Mouse (Mus musculus) heart, embryonic 11.5 days (tissue): ENCODE measurements at regions not wholly inside any gene's neighbourhood (a gene's known extent, or its start where the extent isn't known, plus 50 kb on each side); places are given as distances from the start of the nearest gene placed in this dataset.

Source experiments
- ATAC-seq: fragments of 200-750 bp; cut with Nextera tagmentation; replicated peaks from 2 replicates; pipeline ENCODE4 v1.8.0; 2017; ENCODE audit warnings: moderate library complexity; ENCODE audit not compliant: insufficient number of reproducible peaks, low FRiP score, low TSS enrichment
- H3K27ac ChIP-seq: fragments of 300-500 bp; sonication (generic); 2 replicates; pipeline ENCODE4 v1.5.1; 2014; ENCODE audit warnings: mild to moderate bottlenecking, low read depth, low read length
- H3K27me3 ChIP-seq: fragments of 300-500 bp; sonication (generic); 2 replicates; pipeline ENCODE4 v1.6.1; 2014; ENCODE audit warnings: mild to moderate bottlenecking, low read length, mixed read lengths; ENCODE audit not compliant: control insufficient read depth, insufficient read depth
- H3K36me3 ChIP-seq: fragments of 300-500 bp; sonication (generic); 2 replicates; pipeline ENCODE4 v1.6.1; 2014; ENCODE audit warnings: mild to moderate bottlenecking, low read length, moderate library complexity, mixed read lengths; ENCODE audit not compliant: control insufficient read depth, insufficient read depth
- H3K4me1 ChIP-seq: fragments of 300-500 bp; sonication (generic); 2 replicates; pipeline ENCODE4 v1.6.1; 2014; ENCODE audit warnings: low read length; ENCODE audit not compliant: control insufficient read depth, insufficient read depth
- H3K4me2 ChIP-seq: fragments of 300-500 bp; sonication (generic); 2 replicates; pipeline ENCODE4 v1.6.1; 2014; ENCODE audit warnings: mild to moderate bottlenecking, moderate library complexity
- H3K4me3 ChIP-seq: fragments of 300-500 bp; sonication (generic); 2 replicates; pipeline ENCODE4 v1.5.1; 2014; ENCODE audit warnings: low read depth, low read length
- H3K9ac ChIP-seq: fragments of 300-500 bp; sonication (generic); 2 replicates; pipeline ENCODE4 v1.6.1; 2014; ENCODE audit warnings: mild to moderate bottlenecking, low read depth, low read length, moderate library complexity
- H3K9me3 ChIP-seq: fragments of 300-500 bp; sonication (generic); replicated peaks from 2 replicates; pipeline ENCODE4 v1.6.1; 2016; ENCODE audit warnings: low read length; ENCODE audit not compliant: control insufficient read depth
- WGBS: fragments of 180-500 bp; shearing (Covaris S2); extraction: QIAGEN DNeasy Blood & Tissue Kit; methylation state at CpG from one replicate; pipeline ENCODE4 v1.1.7; 2014; ENCODE audit not compliant: insufficient replicate concordance; 5-methylcytosine and 5-hydroxymethylcytosine counted together

- Histone ChIP-seq H3K4me1 (no peaks in the 10 kb centered on the region), H3K36me3 (no peaks in the 10 kb centered on the region), H3K4me2 (no peak overlapping the region), H3K9me3 (no peaks in the 10 kb centered on the region), H3K4me3 (no peak overlapping the region), H3K9ac (no peak overlapping the region), H3K27ac (no peak overlapping the region), H3K27me3 (no peaks in the 10 kb centered on the region)
- ATAC-seq: no peak
- 80% methylated on average over 2 of the region's 2 CpGs for WGBS
These were observed 175.0 kb upstream of the Lrig3 start for GRCm38 (mm10) chr10:125790924-125791323.

DNA sequence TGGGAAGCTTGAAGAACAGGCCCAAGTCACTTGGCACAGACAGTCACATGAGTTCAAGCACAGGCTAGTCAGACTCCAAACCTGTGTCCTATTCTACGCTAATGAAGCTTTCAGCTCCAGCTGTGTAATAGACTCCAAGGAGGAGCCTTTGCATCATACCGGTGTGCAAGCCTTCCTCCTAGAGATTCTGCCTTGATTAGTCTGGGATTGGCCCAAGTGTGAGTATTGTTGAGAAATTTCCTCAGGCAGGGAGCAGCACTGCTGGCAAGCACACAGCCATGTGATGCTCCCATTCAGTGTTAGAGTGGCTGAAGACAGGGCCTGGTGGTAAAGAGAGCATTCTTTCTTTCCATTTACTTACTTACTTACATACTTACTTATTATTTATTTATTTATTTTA lies 171.5 kb upstream of the Lrig3 start:
- Histone ChIP-seq H3K4me2 (no peak overlapping the region), H3K9me3 (no peaks in the 10 kb centered on the region), H3K27me3 (no peaks in the 10 kb centered on the region), H3K4me1 (no peaks in the 10 kb centered on the region), H3K9ac (no peak overlapping the region), H3K4me3 (no peak overlapping the region), H3K36me3 (no peaks in the 10 kb centered on the region), H3K27ac (no peak overlapping the region)
- ATAC-seq: no peak
- WGBS: 84% methylated on average over 2 of the region's 2 CpGs

DNA sequence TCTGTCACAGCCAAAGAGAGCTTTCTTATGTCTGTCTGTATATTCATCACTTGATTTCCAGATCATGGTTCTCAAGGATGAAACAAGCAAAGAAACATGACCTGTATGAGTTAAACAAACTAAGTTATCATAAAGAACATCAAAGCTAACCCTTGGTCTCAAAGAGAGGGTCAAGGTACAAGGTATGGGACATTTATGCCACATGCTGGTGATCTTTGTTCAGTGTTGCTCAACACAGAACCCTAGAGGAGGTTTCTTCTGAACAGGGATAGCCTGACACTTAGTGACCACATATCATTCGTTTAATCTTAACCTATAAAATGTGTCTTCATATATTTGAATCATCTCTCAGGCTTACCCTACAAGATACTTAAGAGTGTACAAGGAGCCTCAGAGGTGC lies 170.6 kb upstream of the Lrig3 start:
- H3K36me3 ChIP-seq: no peaks in the 10 kb centered on the region
- no peak overlapping the region for H3K9ac ChIP-seq
- no peak for ATAC-seq
- H3K27me3 ChIP-seq: no peaks in the 10 kb centered on the region
- no peak overlapping the region for H3K4me3 ChIP-seq
- no peaks in the 10 kb centered on the region for H3K4me1 ChIP-seq
- 87% methylated on average over 1 of the region's 1 CpGs for WGBS
- no peak overlapping the region for H3K4me2 ChIP-seq
- no peaks in the 10 kb centered on the region for H3K9me3 ChIP-seq
- H3K27ac ChIP-seq: no peak overlapping the region

DNA sequence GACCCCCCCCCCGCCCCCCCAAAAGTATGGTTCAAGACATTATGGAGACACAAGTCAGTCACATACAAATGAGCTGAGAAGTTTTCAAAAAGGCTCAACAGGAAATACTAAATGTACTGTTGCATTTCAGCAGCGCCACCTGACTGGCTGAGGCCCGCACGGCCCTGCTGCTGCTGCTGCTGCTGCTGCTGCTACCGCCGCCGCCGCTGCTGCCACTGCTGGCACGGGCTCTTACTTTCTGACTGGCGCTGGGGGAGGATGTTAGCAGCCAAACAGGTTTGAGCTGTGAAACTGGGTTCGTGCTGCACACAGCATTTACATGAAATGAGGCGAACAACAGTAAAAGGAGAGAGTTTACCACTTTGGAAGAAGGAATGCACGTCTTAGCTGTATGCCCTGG lies 167.3 kb upstream of the Lrig3 start:
- no peaks in the 10 kb centered on the region for H3K9me3 ChIP-seq
- no peak overlapping the region for H3K9ac ChIP-seq
- WGBS: 27% methylated on average over 13 of the region's 13 CpGs
- H3K4me2 ChIP-seq: peak overlapping the region; percentile 6; the same call in 1 of the 2 replicates
- no peak overlapping the region for H3K4me3 ChIP-seq
- no peaks in the 10 kb centered on the region for H3K36me3 ChIP-seq
- H3K4me1 ChIP-seq: no peaks in the 10 kb centered on the region
- no peak for ATAC-seq
- no peak overlapping the region for H3K27ac ChIP-seq
- H3K27me3 ChIP-seq: no peaks in the 10 kb centered on the region

- no peak for ATAC-seq
- no peak overlapping the region for H3K4me2 ChIP-seq
- H3K9ac ChIP-seq: no peak overlapping the region
- no peaks in the 10 kb centered on the region for H3K9me3 ChIP-seq
- no peak overlapping the region for H3K27ac ChIP-seq
- H3K36me3 ChIP-seq: no peaks in the 10 kb centered on the region
- no peak overlapping the region for H3K4me3 ChIP-seq
- no peaks in the 10 kb centered on the region for H3K4me1 ChIP-seq
- no peaks in the 10 kb centered on the region for H3K27me3 ChIP-seq
- WGBS: 70% methylated on average over 2 of the region's 2 CpGs
These were observed 165.3 kb upstream of the Lrig3 start for GRCm38 (mm10) chr10:125800572-125801114.

DNA sequence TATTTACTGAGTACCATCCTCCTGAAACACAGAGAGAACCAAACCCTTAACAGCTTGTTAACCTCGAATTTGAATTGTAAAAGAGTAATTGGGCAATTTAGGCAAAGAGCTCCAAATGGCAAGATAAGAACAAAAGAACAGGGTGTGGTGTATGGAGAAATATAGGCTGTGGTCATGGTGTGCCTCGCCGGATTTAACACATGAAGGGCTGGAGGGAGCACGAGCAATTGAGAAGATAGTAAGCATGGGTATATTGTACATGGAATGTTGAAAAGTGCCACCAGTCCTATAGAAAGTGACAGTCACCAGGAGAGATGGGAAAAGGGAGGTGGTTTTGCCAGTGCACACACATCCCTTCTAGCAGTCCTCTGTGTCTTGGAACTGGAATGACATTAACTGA lies 164.5 kb upstream of the Lrig3 start:
- Histone ChIP-seq H3K27me3 (no peaks in the 10 kb centered on the region), H3K27ac (no peak overlapping the region), H3K4me3 (no peak overlapping the region), H3K4me1 (no peaks in the 10 kb centered on the region), H3K9me3 (no peaks in the 10 kb centered on the region), H3K4me2 (no peak overlapping the region), H3K9ac (no peak overlapping the region), H3K36me3 (no peaks in the 10 kb centered on the region)
- no peak for ATAC-seq
- 59% methylated on average over 4 of the region's 4 CpGs for WGBS

- no peaks in the 10 kb centered on the region for H3K27me3 ChIP-seq
- H3K4me1 ChIP-seq: no peaks in the 10 kb centered on the region
- H3K4me2 ChIP-seq: no peak overlapping the region
- no peak overlapping the region for H3K27ac ChIP-seq
- no peak overlapping the region for H3K4me3 ChIP-seq
- no peaks in the 10 kb centered on the region for H3K36me3 ChIP-seq
- 84% methylated on average over 7 of the region's 7 CpGs for WGBS
- H3K9ac ChIP-seq: no peak overlapping the region
- ATAC-seq: no peak
- no peaks in the 10 kb centered on the region for H3K9me3 ChIP-seq
These were observed 162.9 kb upstream of the Lrig3 start for GRCm38 (mm10) chr10:125802923-125803583.

- H3K36me3 ChIP-seq: no peaks in the 10 kb centered on the region
- no peak for ATAC-seq
- no peaks in the 10 kb centered on the region for H3K9me3 ChIP-seq
- WGBS: 73% methylated on average over 8 of the region's 8 CpGs
- H3K4me2 ChIP-seq: no peak overlapping the region
- no peak overlapping the region for H3K27ac ChIP-seq
- no peak overlapping the region for H3K9ac ChIP-seq
- H3K4me3 ChIP-seq: no peak overlapping the region
- H3K4me1 ChIP-seq: no peaks in the 10 kb centered on the region
- H3K27me3 ChIP-seq: no peaks in the 10 kb centered on the region
These were observed 156.1 kb upstream of the Lrig3 start for GRCm38 (mm10) chr10:125809763-125810361.

GRCm38 (mm10) chr10:125810590-125810989 lies 155.4 kb upstream of the Lrig3 start:
- H3K4me2 ChIP-seq: no peak overlapping the region
- no peaks in the 10 kb centered on the region for H3K36me3 ChIP-seq
- H3K27me3 ChIP-seq: no peaks in the 10 kb centered on the region
- no peaks in the 10 kb centered on the region for H3K9me3 ChIP-seq
- H3K4me1 ChIP-seq: no peaks in the 10 kb centered on the region
- no peak overlapping the region for H3K27ac ChIP-seq
- ATAC-seq: no peak
- H3K9ac ChIP-seq: no peak overlapping the region
- WGBS: 52% methylated on average over 3 of the region's 3 CpGs
- H3K4me3 ChIP-seq: no peak overlapping the region
